Mouse (Mus musculus) liver, embryonic 13.5 days (tissue): ENCODE results near the gene Wwtr1. TPM values are rescaled to one million over a fixed set of nuclear protein-coding genes. Genes with fewer than 3 reads are reported as not detected.

ENCODE experiments used
- ATAC-seq: fragments of 200-750 bp; cut with Nextera tagmentation; 2 replicates; pipeline ENCODE4 v1.8.0; 2017; ENCODE audit warnings: low read depth, mild to moderate bottlenecking, moderate number of reproducible peaks, moderate library complexity
- DNase-seq: peaks from one replicate; pipeline ENCODE4 v3.0.0; 2022
- H3K27ac ChIP-seq: fragments of 300-500 bp; sonication (generic); 2 replicates; pipeline ENCODE4 v1.5.1; 2015; ENCODE audit warnings: moderate library complexity, mild to moderate bottlenecking, inconsistent platforms
- H3K27me3 ChIP-seq: fragments of 300-500 bp; sonication (generic); 2 replicates; pipeline ENCODE4 v1.6.1; 2015; ENCODE audit warnings: mild to moderate bottlenecking, inconsistent platforms
- H3K36me3 ChIP-seq: fragments of 300-500 bp; sonication (generic); 2 replicates; pipeline ENCODE4 v1.6.1; 2015; ENCODE audit warnings: mild to moderate bottlenecking, inconsistent platforms
- H3K4me1 ChIP-seq: fragments of 300-500 bp; sonication (generic); replicated peaks from 2 replicates; pipeline ENCODE4 v1.6.1; 2015; ENCODE audit warnings: inconsistent platforms
- H3K4me2 ChIP-seq: fragments of 300-500 bp; sonication (generic); 2 replicates; pipeline ENCODE4 v1.6.1; 2015; ENCODE audit warnings: inconsistent platforms, mild to moderate bottlenecking, moderate library complexity
- H3K4me3 ChIP-seq: fragments of 300-500 bp; sonication (generic); replicated peaks from 2 replicates; pipeline ENCODE4 v1.5.1; 2015; ENCODE audit warnings: mild to moderate bottlenecking, inconsistent platforms
- H3K9ac ChIP-seq: fragments of 300-500 bp; sonication (generic); 2 replicates; pipeline ENCODE4 v1.6.1; 2015; ENCODE audit warnings: mild to moderate bottlenecking, inconsistent platforms
- H3K9me3 ChIP-seq: fragments of 300-500 bp; sonication (generic); replicated peaks from 2 replicates; pipeline ENCODE4 v1.6.1; 2016; ENCODE audit warnings: inconsistent platforms
- WGBS: fragments of 180-500 bp; shearing (Covaris S2); methylation state at CpG from one replicate; pipeline ENCODE4 v1.1.7; 2015; ENCODE audit not compliant: insufficient replicate concordance; 5-methylcytosine and 5-hydroxymethylcytosine counted together
- polyA plus RNA-seq: library from polyadenylated mRNA; unstranded; fragments of >200 nt; fragmentation: Nextera tagmentation; extraction: Ambion mirVana; gene quantifications from 2 replicates; pipeline ENCODE4 v1.2.1, GENCODE M21; 2015

Wwtr1 gene
- polyA plus RNA-seq, 1 experiment from 2014 or later = 1.5 TPM

- Histone ChIP-seq H3K4me3 (no peak overlapping the region), H3K27ac (no peak overlapping the region), H3K9me3 (no peaks in the 10 kb centered on the region), H3K36me3 (no peaks in the 10 kb centered on the region), H3K27me3 (no peaks in the 10 kb centered on the region), H3K4me2 (no peak overlapping the region), H3K9ac (no peak overlapping the region), H3K4me1 (no peaks in the 10 kb centered on the region)
- WGBS = 16% methylated on average over 3 of the region's 3 CpGs
- ATAC-seq (no peak), DNase-seq (no peak)
Measured at GRCm38 (mm10) chr3:57555560-57555959, 20.1 kb downstream of the Wwtr1 start.

- Histone ChIP-seq H3K4me1 (no peaks in the 10 kb centered on the region), H3K4me2 (no peak overlapping the region), H3K9me3 (no peaks in the 10 kb centered on the region), H3K27ac (no peak overlapping the region), H3K27me3 (no peaks in the 10 kb centered on the region), H3K36me3 (no peaks in the 10 kb centered on the region), H3K9ac (no peak overlapping the region), H3K4me3 (no peak overlapping the region)
- ATAC-seq = no peak
- 68% methylated on average over 3 of the region's 3 CpGs for WGBS
- no peak for DNase-seq
Measured at GRCm38 (mm10) chr3:57554890-57555239, 20.8 kb downstream of the Wwtr1 start.

- Histone ChIP-seq H3K4me3 (no peak overlapping the region), H3K27me3 (no peaks in the 10 kb centered on the region), H3K9ac (no peak overlapping the region), H3K36me3 (no peaks in the 10 kb centered on the region), H3K4me2 (no peak overlapping the region), H3K27ac (no peak overlapping the region), H3K9me3 (no peaks in the 10 kb centered on the region), H3K4me1 (no peaks in the 10 kb centered on the region)
- ATAC-seq = no peak
- WGBS = 67% methylated on average over 10 of the region's 10 CpGs
- no peak for DNase-seq
Measured at GRCm38 (mm10) chr3:57554124-57554889, 21.4 kb downstream of the Wwtr1 start.

GRCm38 (mm10) chr3:57553108-57553507 lies 22.6 kb downstream of the Wwtr1 start:
- ATAC-seq (no peak), DNase-seq (no peak)
- 54% methylated on average over 5 of the region's 5 CpGs for WGBS
- H3K27me3 ChIP-seq = no peaks in the 10 kb centered on the region
- no peak overlapping the region for H3K27ac ChIP-seq
- no peaks in the 10 kb centered on the region for H3K4me1 ChIP-seq
- no peaks in the 10 kb centered on the region for H3K36me3 ChIP-seq
- no peak overlapping the region for H3K9ac ChIP-seq
- H3K4me3 ChIP-seq = no peak overlapping the region
- H3K4me2 ChIP-seq = no peak overlapping the region
- H3K9me3 ChIP-seq = no peaks in the 10 kb centered on the region

- Histone ChIP-seq H3K27ac (no peak overlapping the region), H3K4me1 (no peaks in the 10 kb centered on the region), H3K9ac (no peak overlapping the region), H3K9me3 (no peaks in the 10 kb centered on the region), H3K4me2 (no peak overlapping the region), H3K36me3 (no peaks in the 10 kb centered on the region), H3K27me3 (0 out of 2 replicates have a peak, but pooled peaks cover 2% of the 10 kb centered on the region), H3K4me3 (no peak overlapping the region)
- ATAC-seq (no peak), DNase-seq (no peak)
- 60% methylated on average over 2 of the region's 2 CpGs for WGBS
Measured at GRCm38 (mm10) chr3:57551210-57551609, 24.5 kb downstream of the Wwtr1 start.

GRCm38 (mm10) chr3:57550468-57551185 lies 25.1 kb downstream of the Wwtr1 start:
- ATAC-seq (no peak), DNase-seq (no peak)
- WGBS = 32% methylated on average over 5 of the region's 5 CpGs
- H3K4me3 ChIP-seq = no peak overlapping the region
- no peak overlapping the region for H3K27ac ChIP-seq
- no peak overlapping the region for H3K9ac ChIP-seq
- no peaks in the 10 kb centered on the region for H3K36me3 ChIP-seq
- H3K4me2 ChIP-seq = no peak overlapping the region
- H3K9me3 ChIP-seq = no peaks in the 10 kb centered on the region
- no peaks in the 10 kb centered on the region for H3K4me1 ChIP-seq
- 0 out of 2 replicates have a peak, but pooled peaks cover 3% of the 10 kb centered on the region for H3K27me3 ChIP-seq

GRCm38 (mm10) chr3:57544154-57544553 lies 31.6 kb downstream of the Wwtr1 start:
- DNase-seq (no peak), ATAC-seq (0 out of 2 replicates have a peak, but pooled peaks have one; percentile 10)
- no peaks in the 10 kb centered on the region for H3K9me3 ChIP-seq
- H3K36me3 ChIP-seq = no peaks in the 10 kb centered on the region
- H3K9ac ChIP-seq = no peak overlapping the region
- no peak overlapping the region for H3K4me3 ChIP-seq
- H3K27ac ChIP-seq = no peak overlapping the region
- H3K4me1 ChIP-seq = no peaks in the 10 kb centered on the region
- H3K27me3 ChIP-seq = 0 out of 2 replicates have a peak, but pooled peaks cover 3% of the 10 kb centered on the region
- H3K4me2 ChIP-seq = no peak overlapping the region
- 24% methylated on average over 9 of the region's 9 CpGs for WGBS

- no peaks in the 10 kb centered on the region for H3K36me3 ChIP-seq
- H3K27me3 ChIP-seq = 0 out of 2 replicates have a peak, but pooled peaks cover 3% of the 10 kb centered on the region
- DNase-seq = no peak
- H3K4me3 ChIP-seq = no peak overlapping the region
- no peak overlapping the region for H3K4me2 ChIP-seq
- no peak overlapping the region for H3K27ac ChIP-seq
- no peak overlapping the region for H3K9ac ChIP-seq
- H3K4me1 ChIP-seq = no peaks in the 10 kb centered on the region
- ATAC-seq = no peak
- no peaks in the 10 kb centered on the region for H3K9me3 ChIP-seq
Measured at GRCm38 (mm10) chr3:57542848-57543380, 32.8 kb downstream of the Wwtr1 start.

GRCm38 (mm10) chr3:57541205-57541604 lies 34.5 kb downstream of the Wwtr1 start:
- DNase-seq = no peak

GRCm38 (mm10) chr3:57540474-57540873 lies 35.2 kb downstream of the Wwtr1 start:
- ATAC-seq = no peak
- 17% methylated on average over 2 of the region's 2 CpGs for WGBS

More at GRCm38 (mm10) chr3:57541205-57541604, 34.5 kb downstream of the Wwtr1 start:
- Histone ChIP-seq H3K9ac (no peak overlapping the region), H3K27me3 (0 out of 2 replicates have a peak, but pooled peaks cover under 1% of the 10 kb centered on the region), H3K4me2 (no peak overlapping the region), H3K36me3 (no peaks in the 10 kb centered on the region), H3K4me3 (no peak overlapping the region), H3K9me3 (no peaks in the 10 kb centered on the region), H3K27ac (no peak overlapping the region), H3K4me1 (no peaks in the 10 kb centered on the region)
- 51% methylated on average over 7 of the region's 7 CpGs for WGBS
- no peak for ATAC-seq

GRCm38 (mm10) chr3:57535483-57536185 lies 40.1 kb downstream of the Wwtr1 start:
- no peaks in the 10 kb centered on the region for H3K4me1 ChIP-seq
- no peak overlapping the region for H3K27ac ChIP-seq
- H3K9ac ChIP-seq = no peak overlapping the region
- ATAC-seq (no peak), DNase-seq (no peak)
- no peak overlapping the region for H3K4me3 ChIP-seq
- H3K4me2 ChIP-seq = no peak overlapping the region
- H3K27me3 ChIP-seq = no peaks in the 10 kb centered on the region
- 55% methylated on average over 13 of the region's 13 CpGs for WGBS
- no peaks in the 10 kb centered on the region for H3K9me3 ChIP-seq
- no peaks in the 10 kb centered on the region for H3K36me3 ChIP-seq

More at GRCm38 (mm10) chr3:57540474-57540873, 35.2 kb downstream of the Wwtr1 start:
- Histone ChIP-seq H3K4me2 (no peak overlapping the region), H3K9me3 (no peaks in the 10 kb centered on the region), H3K9ac (no peak overlapping the region), H3K27ac (no peak overlapping the region), H3K4me1 (no peaks in the 10 kb centered on the region), H3K36me3 (no peaks in the 10 kb centered on the region), H3K27me3 (no peaks in the 10 kb centered on the region), H3K4me3 (no peak overlapping the region)
- no peak for DNase-seq
